Comparison of ENCODE assay signal across 18 mouse cellular contexts in the genomic region with DNA sequence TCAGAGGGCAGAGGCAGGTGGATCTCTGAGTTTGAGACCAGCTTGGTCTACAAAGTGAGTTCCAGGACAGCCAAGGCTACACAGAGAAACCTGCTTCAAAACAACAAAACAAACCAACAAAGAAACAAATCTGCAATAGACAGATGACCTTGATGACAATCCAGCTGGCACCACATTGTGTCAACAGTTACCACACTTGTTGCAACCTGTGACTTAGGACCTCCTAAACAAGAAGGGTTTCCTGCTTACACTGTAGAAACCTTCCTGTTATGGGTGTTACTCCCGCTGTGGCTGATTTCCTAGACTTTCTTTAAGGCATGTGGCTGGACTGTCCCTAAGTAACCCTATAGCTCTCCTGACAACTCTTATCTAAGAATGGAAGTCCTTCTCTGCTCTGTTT. TPM values are rescaled to one million over a fixed set of nuclear protein-coding genes. Genes with fewer than 3 reads are reported as not detected.
"Had no signal": no experiment of that assay in that cellular context is flagged by ENCODE, and none has a peak within 500 bp of the region (broad histone marks: within the 10 kb centered on the region; RNA-seq: fewer than 3 reads in every experiment).

No protein-coding gene starts in this region.

- ATAC-seq: intestine, postnatal 0 days; midbrain, embryonic 16.5 days had no signal

- DNase-seq: kidney, adult 8-10 months; kidney, postnatal 25 days; liver, embryonic 13.5 days; lung, embryonic 14.5 days; lung, postnatal 14 days; right cerebral cortex, postnatal 14 days; thymus, adult 2 months; thymus, postnatal 25 days had no signal

- H3K4me3 ChIP-seq: limb, embryonic 12.5 days; liver, embryonic 13.5 days; megakaryocyte, embryonic 14.5 days; midbrain, embryonic 12.5 days; stomach, embryonic 15.5 days had no signal

- H3K4me2 ChIP-seq: limb, embryonic 12.5 days; liver, embryonic 13.5 days; lung, embryonic 14.5 days; midbrain, embryonic 12.5 days; stomach, embryonic 15.5 days had no signal

- H3K9ac ChIP-seq: limb, embryonic 12.5 days; liver, embryonic 13.5 days; lung, embryonic 14.5 days; midbrain, embryonic 12.5 days; stomach, embryonic 15.5 days had no signal

- H3K9me3 ChIP-seq: limb, embryonic 12.5 days; liver, embryonic 13.5 days; megakaryocyte, embryonic 14.5 days; midbrain, embryonic 12.5 days; stomach, embryonic 15.5 days had no signal

- H3K4me1 ChIP-seq: limb, embryonic 12.5 days; stomach, embryonic 15.5 days had no signal

- H3K27ac ChIP-seq: limb, embryonic 12.5 days; liver, embryonic 13.5 days; midbrain, embryonic 12.5 days; stomach, embryonic 15.5 days had no signal

- H3K27me3 ChIP-seq: limb, embryonic 12.5 days; liver, embryonic 13.5 days; megakaryocyte, embryonic 14.5 days; midbrain, embryonic 12.5 days; stomach, embryonic 15.5 days had no signal

RNA-seq across cellular contexts. Expression of gene Rnf183, which starts 39.2 kb away (rescaled TPM):
- total RNA-seq: layer of hippocampus, postnatal 25 days; left cerebral cortex, adult 8-10 months; left cerebral cortex, postnatal 25 days had no signal
- polyA plus RNA-seq: limb, embryonic 12.5 days; liver, embryonic 13.5 days; lung, embryonic 14.5 days; spleen, adult 2 months; stomach, embryonic 15.5 days had no signal
